Mouse (Mus musculus): ENCODE data around the gene Naa10. TPM values are rescaled to one million over a fixed set of nuclear protein-coding genes. Genes with fewer than 3 reads are reported as not detected.

Naa10 gene
- polyA plus RNA-seq, 1 experiment from 2014 or later: 146 TPM

DNA sequence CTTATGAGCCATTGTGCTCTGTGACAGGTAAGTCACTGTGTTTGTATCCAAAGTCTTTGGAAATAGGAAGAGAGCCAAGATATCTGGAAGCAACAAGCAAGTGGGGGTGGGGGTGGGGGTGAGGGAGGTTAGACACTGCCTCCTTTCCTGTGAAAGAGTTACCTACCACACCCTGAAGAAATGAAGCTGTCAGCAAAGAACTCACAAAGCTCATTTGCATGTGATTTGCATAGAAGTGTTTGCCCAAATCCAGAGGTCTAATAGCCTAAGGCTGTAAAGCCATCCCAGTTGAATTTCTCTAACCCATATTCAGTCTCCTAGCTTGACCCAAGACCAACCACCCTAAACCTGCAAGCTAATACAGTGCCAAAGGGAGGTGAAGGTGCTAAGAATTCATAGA, 11.3 kb downstream of the Naa10 start:
- no peak overlapping the region for H3K27ac ChIP-seq
- H3K4me3 ChIP-seq: no peak overlapping the region; the same call in 1 of the 2 replicates
- H3K4me1 ChIP-seq: 0 out of 2 replicates have a peak, but pooled peaks cover 6% of the 10 kb centered on the region
- H3K9me3 ChIP-seq: no peaks in the 10 kb centered on the region
- peak; percentile 36 for DNase-seq (ENCODE audit: low spot score)
- no peaks in the 10 kb centered on the region for H3K36me3 ChIP-seq
- peaks cover 7% of the 10 kb centered on the region; the same call in 1 of the 2 replicates for H3K27me3 ChIP-seq (ENCODE audit: insufficient read depth, poor library complexity, severe bottlenecking)

- Histone ChIP-seq H3K27ac (no peak overlapping the region), H3K27me3 (ENCODE audit: insufficient read depth, poor library complexity, severe bottlenecking) (peaks cover 7% of the 10 kb centered on the region; the same call in 1 of the 2 replicates), H3K4me1 (0 out of 2 replicates have a peak, but pooled peaks cover 6% of the 10 kb centered on the region), H3K36me3 (no peaks in the 10 kb centered on the region), H3K9me3 (no peaks in the 10 kb centered on the region), H3K4me3 (no peak overlapping the region)
- DNase-seq (ENCODE audit: low spot score): peak; percentile 13
- 96% methylated on average over 1 of the region's 1 CpGs for WGBS
These were observed 11.7 kb downstream of the Naa10 start for GRCm38 (mm10) chrX:73910049-73910448.

GRCm38 (mm10) chrX:73897959-73898358, 23.8 kb downstream of the Naa10 start:
- H3K4me1 ChIP-seq: no peaks in the 10 kb centered on the region
- no peaks in the 10 kb centered on the region for H3K36me3 ChIP-seq
- H3K27me3 ChIP-seq (ENCODE audit: insufficient read depth, poor library complexity, severe bottlenecking): peaks cover 28% of the 10 kb centered on the region; the same call in 1 of the 2 replicates
- no peaks in the 10 kb centered on the region for H3K9me3 ChIP-seq
- H3K4me3 ChIP-seq: no peak overlapping the region
- H3K27ac ChIP-seq: no peak overlapping the region
- WGBS: 61% methylated on average over 3 of the region's 3 CpGs
- DNase-seq (ENCODE audit: low spot score): no peak

GRCm38 (mm10) chrX:73895719-73896118, 26.0 kb downstream of the Naa10 start, which contains the start of gene L1cam:
L1cam (minus strand) TSS chrX:73896105.
- H3K27ac ChIP-seq: no peak within 1 kb of the TSS
- no peaks in the 10 kb centered on the region for H3K4me1 ChIP-seq
- WGBS: 25% methylated on average over 2 of the region's 2 CpGs
- peaks cover 39% of the 10 kb centered on the region; the same call in 1 of the 2 replicates for H3K27me3 ChIP-seq (ENCODE audit: insufficient read depth, poor library complexity, severe bottlenecking)
- no peaks in the 10 kb centered on the region for H3K9me3 ChIP-seq
- no peak for DNase-seq (ENCODE audit: low spot score)
- H3K4me3 ChIP-seq: no peak within 1 kb of the TSS
- H3K36me3 ChIP-seq: no peaks in the 10 kb centered on the region

DNA sequence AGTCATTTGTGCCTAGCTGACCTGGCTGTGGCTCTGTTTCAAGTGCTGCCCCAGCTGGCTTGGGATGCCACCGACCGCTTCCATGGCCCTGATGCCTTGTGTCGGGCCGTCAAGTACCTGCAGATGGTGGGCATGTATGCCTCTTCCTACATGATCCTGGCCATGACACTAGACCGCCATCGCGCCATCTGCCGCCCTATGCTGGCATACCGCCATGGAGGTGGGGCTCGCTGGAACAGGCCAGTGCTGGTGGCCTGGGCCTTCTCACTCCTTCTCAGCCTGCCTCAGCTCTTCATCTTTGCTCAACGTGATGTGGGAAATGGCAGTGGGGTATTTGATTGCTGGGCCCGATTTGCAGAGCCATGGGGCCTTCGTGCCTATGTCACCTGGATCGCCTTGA, 28.9 kb downstream of the Naa10 start:
- WGBS: 88% methylated on average over 14 of the region's 14 CpGs

DNA sequence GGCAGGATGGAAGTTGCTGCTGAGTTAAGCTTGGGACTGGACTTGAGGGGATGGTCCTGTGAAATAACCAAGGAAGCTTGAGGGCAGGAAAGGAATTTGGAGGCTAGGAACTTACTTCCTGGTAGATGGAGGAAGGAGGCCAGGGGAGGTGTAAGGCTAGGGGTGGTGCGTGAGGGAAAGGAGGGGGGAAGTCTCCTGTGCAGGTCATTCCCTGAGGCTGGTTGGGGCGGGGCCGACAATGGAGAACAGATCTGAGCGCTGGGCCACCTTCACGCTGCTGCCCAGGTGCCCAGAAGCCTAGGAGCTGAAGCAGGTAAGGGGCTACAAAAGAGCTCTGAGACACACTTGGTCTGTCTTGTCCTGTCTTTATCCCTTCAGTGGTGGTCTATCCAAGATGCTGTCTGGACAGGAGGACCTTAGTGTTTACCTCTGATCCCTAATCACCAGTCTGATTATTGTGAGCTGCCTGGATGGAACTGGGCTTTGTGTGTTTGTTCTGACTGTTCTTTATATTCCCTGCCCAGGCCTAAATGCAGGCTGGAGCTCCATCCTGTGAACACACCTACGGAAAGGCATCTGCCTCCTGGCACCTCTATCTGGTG, 30.1 kb downstream of the Naa10 start, which contains the start of gene Avpr2:
Gene Avpr2 (plus strand): TSS at position 552 of the 602 bp plus-strand sequence.
- 71% methylated on average over 6 of the region's 6 CpGs for WGBS
- no peak for DNase-seq (ENCODE audit: low spot score)
- Histone ChIP-seq H3K27ac (no peak within 1 kb of the TSS), H3K36me3 (no peaks in the 10 kb centered on the region), H3K4me1 (no peaks in the 10 kb centered on the region), H3K27me3 (ENCODE audit: insufficient read depth, poor library complexity, severe bottlenecking) (peaks cover 31% of the 10 kb centered on the region; the same call in 1 of the 2 replicates), H3K9me3 (no peaks in the 10 kb centered on the region), H3K4me3 (no peak within 1 kb of the TSS)

More for the DNA sequence above, 28.9 kb downstream of the Naa10 start:
- H3K36me3 ChIP-seq: no peaks in the 10 kb centered on the region
- no peaks in the 10 kb centered on the region for H3K4me1 ChIP-seq
- DNase-seq (ENCODE audit: low spot score): no peak
- no peak overlapping the region for H3K4me3 ChIP-seq
- H3K9me3 ChIP-seq: no peaks in the 10 kb centered on the region
- no peak overlapping the region for H3K27ac ChIP-seq
- peaks cover 39% of the 10 kb centered on the region; the same call in 1 of the 2 replicates for H3K27me3 ChIP-seq (ENCODE audit: insufficient read depth, poor library complexity, severe bottlenecking)

- no peaks in the 10 kb centered on the region for H3K36me3 ChIP-seq
- H3K4me3 ChIP-seq: peak overlapping the region; percentile 56; the same call in 1 of the 2 replicates
- H3K4me1 ChIP-seq: 0 out of 2 replicates have a peak, but pooled peaks cover 4% of the 10 kb centered on the region
- no peak for DNase-seq (ENCODE audit: low spot score)
- H3K27me3 ChIP-seq (ENCODE audit: insufficient read depth, poor library complexity, severe bottlenecking): peaks cover 55% of the 10 kb centered on the region
- 17% methylated on average over 6 of the region's 6 CpGs for whole genome bisulfite sequencing
- no peaks in the 10 kb centered on the region for H3K9me3 ChIP-seq
- H3K27ac ChIP-seq: no peak overlapping the region
These were observed 40.3 kb downstream of the Naa10 start for GRCm38 (mm10) chrX:73881463-73881862.

DNA sequence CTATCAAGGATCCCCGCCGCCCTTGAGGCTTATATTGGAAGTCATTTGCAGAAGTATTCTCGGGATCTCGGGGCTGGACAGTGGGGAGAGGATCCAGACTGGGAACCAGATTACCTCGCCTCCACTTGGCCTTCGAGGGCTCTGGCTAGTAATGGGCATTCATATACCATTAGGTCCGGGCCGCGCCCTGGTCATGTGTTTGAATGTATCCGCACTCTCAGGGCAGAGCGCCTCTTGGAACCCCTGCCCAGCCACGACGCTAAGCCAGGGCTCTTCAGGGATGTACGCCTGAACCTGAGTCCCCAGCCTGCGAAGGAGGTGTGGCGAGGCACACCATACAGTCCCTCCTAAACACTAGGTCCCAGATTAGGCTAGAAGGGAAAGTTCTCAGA, 40.7 kb downstream of the Naa10 start:
- DNase-seq (ENCODE audit: low spot score): no peak
- Histone ChIP-seq H3K27me3 (ENCODE audit: insufficient read depth, poor library complexity, severe bottlenecking) (peaks cover 51% of the 10 kb centered on the region), H3K9me3 (no peaks in the 10 kb centered on the region), H3K36me3 (no peaks in the 10 kb centered on the region), H3K4me3 (peak overlapping the region; percentile 56), H3K27ac (no peak overlapping the region), H3K4me1 (0 out of 2 replicates have a peak, but pooled peaks cover 4% of the 10 kb centered on the region)
- 19% methylated on average over 16 of the region's 16 CpGs for WGBS

DNA sequence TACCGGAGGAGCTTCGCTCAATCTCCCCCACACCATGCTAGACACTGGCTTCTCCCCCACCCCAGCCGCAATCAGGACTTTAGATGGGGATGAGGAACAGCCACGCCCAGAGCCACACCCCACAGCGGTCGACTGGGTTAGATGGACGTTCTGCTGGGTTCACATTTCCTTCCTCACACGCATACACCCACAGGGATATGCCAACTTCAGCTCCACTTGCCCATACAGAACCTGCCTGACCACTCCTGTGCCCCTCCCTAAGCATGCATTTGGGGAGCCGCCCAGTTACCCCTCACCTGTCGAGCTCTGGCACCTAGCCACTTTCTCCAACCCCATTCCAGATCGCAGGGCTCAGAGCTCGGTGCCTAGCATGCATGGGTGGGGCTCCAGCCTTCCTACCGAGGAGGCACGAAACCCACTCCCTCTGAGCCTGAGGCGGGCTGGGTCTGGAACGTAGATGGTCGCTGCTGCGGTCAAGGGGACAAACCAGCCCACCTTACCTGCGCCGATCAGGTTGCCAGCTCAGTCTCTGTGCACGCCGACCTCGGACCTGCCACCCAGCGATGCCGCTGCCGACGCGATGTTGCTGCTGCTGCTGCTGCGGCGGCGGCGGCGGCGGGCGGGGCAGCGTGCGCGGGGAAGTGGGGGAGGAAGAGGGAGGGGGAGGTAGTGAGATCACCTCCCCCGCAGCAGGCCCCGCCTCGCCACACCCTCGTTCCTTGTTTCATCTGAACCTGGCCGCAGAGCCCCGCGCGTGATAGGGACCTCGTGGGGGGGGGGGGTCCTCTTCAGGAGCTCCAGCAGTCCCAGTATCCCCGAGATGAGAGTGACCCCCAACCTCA, 41.3 kb downstream of the Naa10 start:
- Histone ChIP-seq H3K4me3 (peak overlapping the region; percentile 56), H3K4me1 (0 out of 2 replicates have a peak, but pooled peaks cover 4% of the 10 kb centered on the region), H3K9me3 (no peaks in the 10 kb centered on the region), H3K36me3 (no peaks in the 10 kb centered on the region), H3K27ac (no peak overlapping the region), H3K27me3 (ENCODE audit: insufficient read depth, poor library complexity, severe bottlenecking) (peaks cover 51% of the 10 kb centered on the region)
- no peak for DNase-seq (ENCODE audit: low spot score)
- 23% methylated on average over 46 of the region's 48 CpGs for WGBS

- no peak overlapping the region for H3K27ac ChIP-seq
- no peak for DNase-seq (ENCODE audit: low spot score)
- no peaks in the 10 kb centered on the region for H3K36me3 ChIP-seq
- 0 out of 2 replicates have a peak, but pooled peaks cover 4% of the 10 kb centered on the region for H3K4me1 ChIP-seq
- WGBS: 83% methylated on average over 1 of the region's 1 CpGs
- H3K27me3 ChIP-seq (ENCODE audit: insufficient read depth, poor library complexity, severe bottlenecking): peaks cover 51% of the 10 kb centered on the region
- H3K4me3 ChIP-seq: no peak overlapping the region
- no peaks in the 10 kb centered on the region for H3K9me3 ChIP-seq
These were observed 44.7 kb downstream of the Naa10 start for GRCm38 (mm10) chrX:73877014-73877413.

DNA sequence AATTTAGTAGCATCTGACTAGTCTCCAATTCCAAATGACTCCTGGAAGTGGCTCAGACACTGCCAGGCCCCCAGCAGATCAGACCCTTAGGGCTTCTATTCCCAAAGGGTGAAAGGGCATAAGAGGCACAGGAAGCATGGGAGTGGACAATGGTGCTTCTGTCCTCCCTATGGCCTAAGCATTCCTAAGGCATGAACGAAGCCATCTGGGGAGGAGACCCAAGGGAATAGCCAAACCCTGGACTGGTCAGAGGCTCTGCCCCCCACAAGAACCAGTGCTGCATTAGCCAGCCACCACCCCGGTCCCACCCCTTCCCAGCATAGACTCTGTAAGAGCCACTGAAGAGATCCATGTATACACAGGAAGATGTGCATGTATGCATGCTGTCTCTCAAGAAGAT, 45.9 kb downstream of the Naa10 start:
- H3K27me3 ChIP-seq (ENCODE audit: insufficient read depth, poor library complexity, severe bottlenecking): peaks cover 40% of the 10 kb centered on the region
- no peaks in the 10 kb centered on the region for H3K9me3 ChIP-seq
- 63% methylated on average over 2 of the region's 2 CpGs for WGBS
- 0 out of 2 replicates have a peak, but pooled peaks cover 4% of the 10 kb centered on the region for H3K4me1 ChIP-seq
- DNase-seq (ENCODE audit: low spot score): no peak
- no peak overlapping the region for H3K4me3 ChIP-seq
- H3K36me3 ChIP-seq: no peaks in the 10 kb centered on the region
- no peak overlapping the region for H3K27ac ChIP-seq

DNA sequence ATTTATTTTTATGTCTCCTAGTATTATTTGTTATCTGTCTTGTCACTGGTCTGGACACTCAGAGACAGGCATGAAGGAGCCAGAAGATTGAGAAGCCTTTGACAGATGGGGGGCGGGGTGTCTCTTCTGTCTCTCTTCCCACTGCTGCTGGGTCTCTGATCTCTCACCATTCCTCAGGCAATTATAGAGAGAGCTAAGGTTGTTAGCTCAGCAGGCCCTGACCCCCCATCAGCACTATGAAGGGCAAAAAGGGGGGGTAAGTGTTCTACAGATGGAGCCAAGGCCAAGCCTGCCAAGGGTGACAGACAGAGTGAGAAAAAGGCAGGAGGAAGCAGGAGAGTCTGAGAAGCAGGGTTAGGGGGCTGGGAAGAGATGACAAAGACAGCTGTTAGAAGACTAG, 49.8 kb downstream of the Naa10 start:
- H3K36me3 ChIP-seq: no peaks in the 10 kb centered on the region
- H3K9me3 ChIP-seq: no peaks in the 10 kb centered on the region
- peaks cover 8% of the 10 kb centered on the region; the same call in 1 of the 2 replicates for H3K27me3 ChIP-seq (ENCODE audit: insufficient read depth, poor library complexity, severe bottlenecking)
- H3K4me1 ChIP-seq: no peaks in the 10 kb centered on the region
- H3K27ac ChIP-seq: no peak overlapping the region
- no peak for DNase-seq (ENCODE audit: low spot score)
- H3K4me3 ChIP-seq: no peak overlapping the region
- WGBS: 36% methylated on average over 1 of the region's 1 CpGs

- no peaks in the 10 kb centered on the region for H3K4me1 ChIP-seq
- peaks cover 4% of the 10 kb centered on the region; the same call in 1 of the 2 replicates for H3K27me3 ChIP-seq (ENCODE audit: insufficient read depth, poor library complexity, severe bottlenecking)
- no peak overlapping the region for H3K4me3 ChIP-seq
- DNase-seq (ENCODE audit: low spot score): no peak
- no peaks in the 10 kb centered on the region for H3K36me3 ChIP-seq
- H3K9me3 ChIP-seq: no peaks in the 10 kb centered on the region
- H3K27ac ChIP-seq: no peak overlapping the region
These were observed 50.3 kb downstream of the Naa10 start for GRCm38 (mm10) chrX:73871474-73871873.
